In the genomic region with DNA sequence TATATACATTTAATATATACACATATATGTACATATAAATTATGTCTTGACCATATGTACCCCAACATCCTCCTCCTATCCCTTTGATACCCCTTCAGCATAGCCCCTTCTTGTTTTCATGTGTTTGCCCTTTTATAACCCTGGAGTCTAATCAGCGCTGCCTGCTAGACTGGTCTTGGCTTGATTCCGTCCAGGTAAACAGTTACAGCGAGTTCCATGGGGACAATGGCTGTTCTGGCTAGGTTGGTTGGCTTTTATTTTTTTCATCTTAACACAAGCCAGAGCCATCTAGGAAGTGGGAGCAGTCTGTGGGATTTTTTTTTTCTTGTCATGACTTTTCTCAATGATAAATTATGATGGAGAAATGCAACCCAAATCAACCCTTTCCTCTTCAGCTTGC, we compare ENCODE assay signal across 17 mouse cellular contexts.
"Had no signal": no experiment of that assay in that cellular context is flagged by ENCODE, and none has a peak within 500 bp of the region (broad histone marks: within the 10 kb centered on the region; RNA-seq: fewer than 3 reads in every experiment).

No protein-coding gene starts in this region.

- H3K4me3 ChIP-seq: liver, embryonic 13.5 days; liver, embryonic 15.5 days; lung, embryonic 15.5 days; megakaryocyte, embryonic 14.5 days; midbrain, embryonic 13.5 days; midbrain, embryonic 15.5 days; neural tube, embryonic 12.5 days had no signal

- DNase-seq: liver, embryonic 13.5 days; liver, postnatal 0 days; lung, adult 2 months; lung, postnatal 10 days; lung, postnatal 36 days; right cerebral cortex, postnatal 14 days; thymus, adult 18-20 months; thymus, postnatal 14 days; thymus, postnatal 36 days had no signal

- H3K9ac ChIP-seq: liver, embryonic 13.5 days; liver, embryonic 15.5 days; liver, postnatal 0 days; lung, embryonic 15.5 days; midbrain, embryonic 13.5 days; midbrain, embryonic 15.5 days; neural tube, embryonic 12.5 days had no signal

- ATAC-seq: liver, postnatal 0 days; midbrain, embryonic 13.5 days; midbrain, embryonic 15.5 days had no signal

- H3K4me2 ChIP-seq: liver, embryonic 13.5 days; liver, embryonic 15.5 days; lung, embryonic 15.5 days; midbrain, embryonic 11.5 days; midbrain, embryonic 13.5 days; midbrain, embryonic 15.5 days; neural tube, embryonic 12.5 days had no signal

- H3K27me3 ChIP-seq: liver, embryonic 13.5 days; liver, embryonic 15.5 days; lung, embryonic 15.5 days; midbrain, embryonic 13.5 days; midbrain, embryonic 15.5 days; neural tube, embryonic 12.5 days had no signal

- H3K36me3 ChIP-seq: liver, embryonic 13.5 days; liver, embryonic 15.5 days; lung, embryonic 15.5 days; midbrain, embryonic 13.5 days; midbrain, embryonic 15.5 days; neural tube, embryonic 12.5 days had no signal

- H3K9me3 ChIP-seq: liver, embryonic 13.5 days; liver, embryonic 15.5 days; lung, embryonic 15.5 days; midbrain, embryonic 15.5 days; neural tube, embryonic 12.5 days had no signal

- H3K4me1 ChIP-seq: liver, embryonic 13.5 days; liver, embryonic 15.5 days; midbrain, embryonic 13.5 days; neural tube, embryonic 12.5 days had no signal

- H3K27ac ChIP-seq: liver, embryonic 13.5 days; liver, embryonic 15.5 days; lung, embryonic 15.5 days; macrophage; midbrain, embryonic 13.5 days; midbrain, embryonic 15.5 days; neural tube, embryonic 12.5 days had no signal
